Mouse (Mus musculus) liver, adult 2 months (tissue): ENCODE measurements at regions not wholly inside any gene's neighbourhood (a gene's known extent, or its start where the extent isn't known, plus 50 kb on each side); places are given as distances from the start of the nearest gene placed in this dataset.

ENCODE experiments used
- DNase-seq: peaks from one replicate; pipeline ENCODE4 v3.0.0-alpha.2; 2011; ENCODE audit warnings: low read depth, low spot score; ENCODE audit errors: extremely low read depth
- H3K27ac ChIP-seq: fragments of 200-500 bp; replicated peaks from 2 replicates; pipeline ENCODE4 v1.5.1; 2012; ENCODE audit warnings: low read depth, mild to moderate bottlenecking, control low read depth, inconsistent platforms, low read length; ENCODE audit not compliant: insufficient read depth
- H3K27me3 ChIP-seq: fragments of 200-500 bp; 2 replicates; pipeline ENCODE4 v1.6.1; 2012; ENCODE audit warnings: mild to moderate bottlenecking, moderate library complexity, low read length, inconsistent platforms; ENCODE audit not compliant: control insufficient read depth, insufficient read depth
- H3K36me3 ChIP-seq: fragments of 200-500 bp; 2 replicates; pipeline ENCODE4 v1.6.1; 2012; ENCODE audit warnings: low read length, inconsistent platforms; ENCODE audit not compliant: control insufficient read depth, insufficient read depth
- H3K4me1 ChIP-seq: fragments of 200-500 bp; 2 replicates; pipeline ENCODE4 v1.6.1; 2011; ENCODE audit warnings: low read length; ENCODE audit not compliant: control insufficient read depth, insufficient read depth
- H3K4me3 ChIP-seq: fragments of 200-500 bp; 2 replicates; pipeline ENCODE4 v1.5.1; 2011; ENCODE audit warnings: low read depth, mild to moderate bottlenecking, control low read depth, low read length, moderate library complexity; ENCODE audit not compliant: insufficient read depth
- H3K79me2 ChIP-seq: fragments of 200-500 bp; 2 replicates; pipeline ENCODE4 v1.6.1; 2012; ENCODE audit warnings: inconsistent platforms, mild to moderate bottlenecking, low read length, moderate library complexity; ENCODE audit not compliant: control insufficient read depth, insufficient read depth
- H3K9ac ChIP-seq: fragments of 200-500 bp; 2 replicates; pipeline ENCODE4 v1.6.1; 2012; ENCODE audit warnings: low read depth, mild to moderate bottlenecking, control low read depth, inconsistent platforms, low read length
- CTCF ChIP-seq: fragments of 200-500 bp; IDR thresholded peaks from 2 replicates; pipeline ENCODE4 v1.5.1; 2011; ENCODE audit warnings: low read depth, low read length, control low read depth
- POLR2A ChIP-seq: fragments of 200-500 bp; IDR thresholded peaks from 2 replicates; pipeline ENCODE4 v1.6.1; 2011; ENCODE audit warnings: low read length, control low read depth; ENCODE audit not compliant: insufficient read depth; ENCODE audit errors: extremely low read depth
- WGBS: fragments of 180-500 bp; shearing (Covaris S2); methylation state at CpG from one replicate; pipeline ENCODE4 v1.1.7; 2018; 5-methylcytosine and 5-hydroxymethylcytosine counted together

DNA sequence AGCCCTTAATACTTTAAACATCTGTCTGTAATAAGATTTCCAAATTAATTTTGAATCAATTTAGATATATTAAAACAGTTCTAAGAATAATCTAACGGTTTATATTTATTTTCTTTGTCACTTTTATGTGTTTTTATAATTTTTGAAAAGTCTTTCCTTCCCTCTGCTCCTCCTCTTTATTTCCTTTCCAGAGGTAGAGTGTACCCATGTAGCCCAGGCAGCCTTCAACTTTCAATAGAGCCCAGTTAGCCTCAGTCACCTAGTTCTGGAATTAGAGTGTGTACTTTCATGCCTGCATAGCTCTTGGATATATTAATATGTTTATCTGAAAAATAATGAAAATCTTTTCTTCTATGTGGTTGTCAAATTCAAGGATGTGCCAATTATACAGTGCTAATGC lies 235.5 kb downstream of the Dmac1 start:
- Histone ChIP-seq H3K4me1 (no peaks in the 10 kb centered on the region), H3K79me2 (no peaks in the 10 kb centered on the region), H3K4me3 (no peak overlapping the region), H3K27me3 (no peaks in the 10 kb centered on the region), H3K36me3 (no peaks in the 10 kb centered on the region), H3K27ac (no peak overlapping the region), H3K9ac (no peak overlapping the region)
- WGBS: 42% methylated on average over 1 of the region's 1 CpGs
- DNase-seq: no peak
- no peak for TF ChIP-seq POLR2A
- TF ChIP-seq CTCF: no peak

GRCm38 (mm10) chr4:75041930-75042579 lies 236.1 kb downstream of the Dmac1 start:
- DNase-seq: no peak
- TF ChIP-seq POLR2A (no peak), CTCF (no peak)
- Histone ChIP-seq H3K79me2 (no peaks in the 10 kb centered on the region), H3K27ac (no peak overlapping the region), H3K9ac (no peak overlapping the region), H3K27me3 (no peaks in the 10 kb centered on the region), H3K4me1 (no peaks in the 10 kb centered on the region), H3K4me3 (no peak overlapping the region), H3K36me3 (no peaks in the 10 kb centered on the region)
- WGBS: 29% methylated on average over 1 of the region's 1 CpGs
